Mouse (Mus musculus): Measurements from ENCODE around the gene Gm5415. TPM values are rescaled to one million over a fixed set of nuclear protein-coding genes. Genes with fewer than 3 reads are reported as not detected.
"Not testable (repeated sequence)": the region's sequence is repeated elsewhere in the genome, so short reads cannot be mapped to it uniquely, and the experiment has no call there.

Gene Gm5415
- polyA plus RNA-seq (2012; ENCODE audit: insufficient read depth, low replicate concordance): not detected in 2 replicates

DNA sequence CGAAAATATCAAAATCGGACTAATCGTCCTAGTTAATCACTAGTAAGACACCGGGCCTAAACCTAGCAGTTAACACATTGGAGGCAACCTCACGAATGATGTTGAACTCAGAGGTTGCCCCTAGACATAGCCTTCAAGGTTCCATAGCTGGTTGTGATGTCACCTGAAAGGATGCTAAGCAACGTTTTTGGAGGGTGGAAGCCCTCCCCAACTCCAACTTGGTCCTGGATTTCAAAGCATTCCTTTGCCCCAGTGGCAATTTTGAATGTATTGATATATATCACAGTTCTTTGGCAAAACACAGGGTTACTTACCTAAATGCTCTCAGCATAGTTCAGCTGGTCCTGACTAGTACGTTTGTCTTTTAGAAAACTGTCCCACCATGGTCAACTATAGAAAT is at the start of gene Gm5415:
Gene Gm5415, minus strand, starts transcription at position 101 of the 400 bp plus-strand sequence.
- not testable (repeated sequence) for H3K36me3 ChIP-seq (replicated peaks; ENCODE audit: low read length); H3K4me1 ChIP-seq

GRCm38 (mm10) chr1:32568901-32569300 is 21.8 kb upstream of the Gm5415 start:
- no peaks in the 10 kb centered on the region for H3K36me3 ChIP-seq (replicated peaks; ENCODE audit: low read length)
- TF ChIP-seq FLI1 (IDR thresholded peaks at IDR 0.05; ENCODE audit: low read length) (no peak), GATA1 (IDR thresholded peaks at IDR 0.05; ENCODE audit: borderline replicate concordance, low read length) (no peak)
- no peaks in the 10 kb centered on the region for H3K4me1 ChIP-seq
- H3K4me3 ChIP-seq (replicated peaks): no peak overlapping the region
- no peaks in the 10 kb centered on the region for H3K27me3 ChIP-seq (replicated peaks)
- no peaks in the 10 kb centered on the region for H3K9me3 ChIP-seq

More for the DNA sequence above, at the start of gene Gm5415:
- H3K27me3 ChIP-seq (replicated peaks); H3K9me3 ChIP-seq; H3K4me3 ChIP-seq (replicated peaks): not testable (repeated sequence)

DNA sequence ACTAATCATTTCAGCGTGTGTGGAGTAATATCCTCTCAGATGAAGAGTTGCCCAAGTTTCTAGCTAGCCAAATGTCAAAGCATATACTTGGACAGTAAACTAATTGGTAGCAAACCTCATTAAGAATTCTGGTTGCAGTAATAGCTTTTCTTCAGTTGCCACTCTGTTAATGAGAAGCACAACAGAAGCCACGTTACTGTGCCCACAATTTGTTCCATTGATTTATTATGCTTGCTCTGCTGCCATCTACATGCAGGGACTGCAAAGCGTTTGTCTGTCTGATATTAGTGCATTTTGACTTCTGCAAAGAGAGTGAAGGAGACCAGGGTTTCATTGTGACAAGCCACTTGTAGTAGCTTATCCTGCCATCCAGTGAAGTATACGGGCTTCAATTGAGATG is 6.8 kb upstream of the Gm5415 start:
- Histone ChIP-seq H3K27me3 (replicated peaks) (no peaks in the 10 kb centered on the region), H3K4me1 (no peaks in the 10 kb centered on the region), H3K36me3 (replicated peaks; ENCODE audit: low read length) (no peaks in the 10 kb centered on the region), H3K9me3 (no peaks in the 10 kb centered on the region), H3K4me3 (replicated peaks) (no peak overlapping the region)
- TF ChIP-seq GATA1 (IDR thresholded peaks at IDR 0.05; ENCODE audit: borderline replicate concordance, low read length) (no peak), FLI1 (IDR thresholded peaks at IDR 0.05; ENCODE audit: low read length) (no peak)

- Histone ChIP-seq H3K27me3 (replicated peaks) (no peaks in the 10 kb centered on the region), H3K4me1 (no peaks in the 10 kb centered on the region), H3K4me3 (replicated peaks) (no peak overlapping the region), H3K36me3 (replicated peaks; ENCODE audit: low read length) (no peaks in the 10 kb centered on the region), H3K9me3 (no peaks in the 10 kb centered on the region)
- TF ChIP-seq GATA1 (IDR thresholded peaks at IDR 0.05; ENCODE audit: borderline replicate concordance, low read length) (no peak), FLI1 (IDR thresholded peaks at IDR 0.05; ENCODE audit: low read length) (no peak)
Observed at GRCm38 (mm10) chr1:32553459-32553858, 6.4 kb upstream of the Gm5415 start.

GRCm38 (mm10) chr1:32503381-32503780 is 43.7 kb downstream of the Gm5415 start:
- peaks cover 3% of the 10 kb centered on the region; the same call in 1 of the 2 replicates for H3K9me3 ChIP-seq
- no peak overlapping the region for H3K4me3 ChIP-seq (replicated peaks)
- H3K4me1 ChIP-seq: no peaks in the 10 kb centered on the region
- TF ChIP-seq GATA1 (IDR thresholded peaks at IDR 0.05; ENCODE audit: borderline replicate concordance, low read length) (no peak), FLI1 (IDR thresholded peaks at IDR 0.05; ENCODE audit: low read length) (no peak)
- no peaks in the 10 kb centered on the region for H3K36me3 ChIP-seq (replicated peaks; ENCODE audit: low read length)
- H3K27me3 ChIP-seq (replicated peaks): no peaks in the 10 kb centered on the region

All from megakaryocyte, embryonic 14.5 days (primary cell).